Mouse (Mus musculus) ES-Bruce4 (cell line): ENCODE measurements around the gene Dmac1. TPM values are rescaled to one million over a fixed set of nuclear protein-coding genes. Genes with fewer than 3 reads are reported as not detected.

ENCODE experiments used
- H3K27ac ChIP-seq: 2 replicates; pipeline ENCODE4 v1.5.1; 2012; ENCODE audit warnings: low read length, inconsistent platforms; ENCODE audit not compliant: insufficient read depth
- H3K27me3 ChIP-seq: 2 replicates; pipeline ENCODE4 v1.6.1; 2012; ENCODE audit warnings: mild to moderate bottlenecking, low read length, inconsistent platforms; ENCODE audit not compliant: control insufficient read depth, poor library complexity, insufficient read depth, severe bottlenecking
- H3K36me3 ChIP-seq: 2 replicates; pipeline ENCODE4 v1.6.1; 2012; ENCODE audit warnings: inconsistent platforms, mild to moderate bottlenecking, low read length, moderate library complexity; ENCODE audit not compliant: control insufficient read depth, poor library complexity, insufficient read depth, severe bottlenecking
- H3K4me1 ChIP-seq: one replicate; pipeline ENCODE4 v1.8.1; 2011; ENCODE audit warnings: low read length; ENCODE audit not compliant: control insufficient read depth, insufficient read depth
- H3K4me3 ChIP-seq: 2 replicates; pipeline ENCODE4 v1.5.1; 2011; ENCODE audit warnings: low read depth, mild to moderate bottlenecking, low read length
- H3K9ac ChIP-seq: 2 replicates; pipeline ENCODE4 v1.6.1; 2012; ENCODE audit warnings: low read depth, mild to moderate bottlenecking, inconsistent platforms; ENCODE audit not compliant: poor library complexity, severe bottlenecking
- H3K9me3 ChIP-seq: replicated peaks from 2 replicates; pipeline ENCODE4 v1.6.1; 2012; ENCODE audit warnings: mild to moderate bottlenecking, low read length, inconsistent platforms; ENCODE audit not compliant: control insufficient read depth, poor library complexity, insufficient read depth, severe bottlenecking
- CTCF ChIP-seq: IDR thresholded peaks from one replicate; pipeline ENCODE4 v1.8.1; 2011; ENCODE audit warnings: low read depth, low read length
- EP300 ChIP-seq: IDR thresholded peaks from 2 replicates; pipeline ENCODE4 v1.6.1; 2011; ENCODE audit warnings: low read depth, low read length; ENCODE audit not compliant: insufficient read depth
- POLR2A ChIP-seq: IDR thresholded peaks from one replicate; pipeline ENCODE4 v1.8.1; 2011; ENCODE audit warnings: low read length; ENCODE audit not compliant: insufficient read depth
- polyA plus RNA-seq: library from polyadenylated mRNA; stranded (reverse); fragments of >200 nt; gene quantifications from 2 replicates; pipeline ENCODE4 v1.2.4, GENCODE M21; 2011; ENCODE audit warnings: low read depth; ENCODE audit not compliant: missing spikeins, insufficient read depth, insufficient read length

The Dmac1 gene
- polyA plus RNA-seq, 1 experiment, result 48.2 TPM

- Histone ChIP-seq H3K27me3 (no peaks in the 10 kb centered on the region), H3K9me3 (peaks cover 14% of the 10 kb centered on the region), H3K36me3 (no peaks in the 10 kb centered on the region), H3K27ac (peak overlapping the region; percentile 88), H3K9ac (no peak overlapping the region), H3K4me3 (no peak overlapping the region), H3K4me1 (no peaks in the 10 kb centered on the region)
- TF ChIP-seq EP300, result peak; percentile 69; the same call in 1 of the 2 replicates
- no peak for TF ChIP-seq POLR2A
Observed at GRCm38 (mm10) chr4:75300205-75300972, 22.3 kb upstream of the Dmac1 start.

GRCm38 (mm10) chr4:75292315-75292714 lies 14.2 kb upstream of the Dmac1 start:
- Histone ChIP-seq H3K27me3 (no peaks in the 10 kb centered on the region), H3K36me3 (no peaks in the 10 kb centered on the region), H3K9me3 (no peaks in the 10 kb centered on the region), H3K4me1 (no peaks in the 10 kb centered on the region), H3K27ac (no peak overlapping the region), H3K4me3 (no peak overlapping the region), H3K9ac (no peak overlapping the region)
- TF ChIP-seq CTCF (no peak), EP300 (no peak), POLR2A (no peak)

- TF ChIP-seq EP300 (no peak), POLR2A (no peak), CTCF (no peak)
- Histone ChIP-seq H3K9ac (no peak overlapping the region), H3K4me1 (no peaks in the 10 kb centered on the region), H3K27me3 (no peaks in the 10 kb centered on the region), H3K4me3 (no peak overlapping the region), H3K27ac (no peak overlapping the region), H3K36me3 (no peaks in the 10 kb centered on the region), H3K9me3 (no peaks in the 10 kb centered on the region)
Observed at GRCm38 (mm10) chr4:75291142-75291541, 13.0 kb upstream of the Dmac1 start.

DNA sequence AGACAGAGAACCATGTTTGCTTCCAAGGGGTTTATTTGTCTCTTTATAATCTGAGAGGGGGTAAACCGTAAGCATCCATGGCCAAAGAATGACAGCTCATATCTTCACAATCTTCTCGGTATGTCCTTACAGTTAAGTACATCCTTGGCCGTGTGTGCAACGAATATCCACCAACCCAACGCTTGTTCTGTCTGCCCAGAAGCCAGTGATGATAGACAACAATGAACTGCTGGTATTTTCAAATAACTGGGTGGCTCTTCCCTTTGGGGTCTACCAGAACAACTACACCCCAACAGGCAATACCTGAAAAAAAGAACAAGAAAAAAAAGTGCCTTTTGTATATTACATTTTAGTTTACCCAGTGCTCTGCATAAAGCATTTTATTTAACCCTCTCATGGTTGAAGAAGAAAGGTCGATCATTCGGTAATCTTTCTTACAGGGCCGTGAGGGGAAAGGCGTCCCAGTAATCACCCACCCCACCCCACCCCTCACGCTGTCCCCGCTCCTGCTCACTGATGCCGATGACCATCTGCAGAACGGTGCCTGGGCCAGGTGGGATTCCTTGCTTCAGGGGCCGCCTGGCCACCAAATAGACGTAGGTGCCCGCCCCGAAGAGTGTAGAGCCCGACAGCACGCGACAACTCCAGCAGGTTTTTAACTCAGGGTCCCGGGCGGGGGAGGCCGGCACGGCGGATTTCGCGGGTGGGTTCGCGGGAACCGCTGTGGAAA lies 473 bp downstream of the Dmac1 start:
- peaks cover 3% of the 10 kb centered on the region; the same call in 1 of the 2 replicates for H3K36me3 ChIP-seq
- H3K9ac ChIP-seq, result peak overlapping the region; percentile 94
- H3K4me3 ChIP-seq, result peak overlapping the region; percentile 96
- no peak overlapping the region for H3K27ac ChIP-seq
- H3K9me3 ChIP-seq, result no peaks in the 10 kb centered on the region
- H3K4me1 ChIP-seq, result no peaks in the 10 kb centered on the region
- TF ChIP-seq CTCF, result no peak
- TF ChIP-seq POLR2A, result no peak
- no peak for TF ChIP-seq EP300
- H3K27me3 ChIP-seq, result no peaks in the 10 kb centered on the region

DNA sequence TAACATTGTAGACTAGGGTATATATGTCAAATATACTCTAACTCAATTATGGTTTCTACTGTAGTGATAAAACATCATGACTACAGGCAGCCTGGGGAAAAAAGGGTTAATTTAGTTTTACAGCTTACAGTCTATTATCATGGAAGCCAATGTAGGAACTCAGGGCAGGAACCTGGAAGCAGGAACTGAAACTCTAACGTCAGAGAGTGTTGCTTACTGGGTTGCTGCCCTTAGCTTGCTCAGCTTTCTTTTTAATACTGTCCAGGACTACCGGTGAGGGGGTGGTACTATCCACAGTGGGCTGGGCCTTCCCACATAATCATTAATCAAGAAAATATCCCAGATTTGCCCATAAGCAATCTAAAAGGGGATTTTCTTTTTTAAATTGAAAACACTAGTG lies 2.4 kb downstream of the Dmac1 start:
- H3K27me3 ChIP-seq, result no peaks in the 10 kb centered on the region
- TF ChIP-seq EP300 (no peak), POLR2A (no peak), CTCF (no peak)
- H3K9ac ChIP-seq, result no peak overlapping the region
- H3K36me3 ChIP-seq, result peaks cover 3% of the 10 kb centered on the region; the same call in 1 of the 2 replicates
- H3K27ac ChIP-seq, result no peak overlapping the region
- no peak overlapping the region for H3K4me3 ChIP-seq
- no peaks in the 10 kb centered on the region for H3K9me3 ChIP-seq
- no peaks in the 10 kb centered on the region for H3K4me1 ChIP-seq

DNA sequence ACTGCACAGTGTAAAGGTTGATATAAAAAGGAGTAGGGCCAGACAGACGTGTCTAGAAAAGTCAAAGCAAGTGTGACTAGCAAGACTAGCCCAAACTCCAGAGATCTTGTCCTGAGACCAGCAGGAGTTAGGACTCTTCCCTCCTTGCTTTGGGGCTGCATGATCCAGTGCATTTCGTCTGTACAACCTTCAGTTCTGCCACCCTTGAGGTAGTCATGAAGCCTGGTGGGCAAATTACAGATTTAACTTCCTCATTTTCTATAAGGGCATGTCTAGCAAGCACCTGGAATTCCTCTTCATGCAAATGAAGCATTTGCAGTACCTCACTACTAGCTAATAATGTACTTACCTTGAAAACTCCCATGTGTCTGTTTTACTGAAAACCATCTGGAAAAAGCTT lies 10.2 kb downstream of the Dmac1 start:
- Histone ChIP-seq H3K4me3 (no peak overlapping the region), H3K27ac (no peak overlapping the region), H3K4me1 (no peaks in the 10 kb centered on the region), H3K36me3 (no peaks in the 10 kb centered on the region), H3K27me3 (no peaks in the 10 kb centered on the region), H3K9me3 (no peaks in the 10 kb centered on the region), H3K9ac (no peak overlapping the region)
- TF ChIP-seq CTCF, result no peak
